Comparison of ENCODE assay signal across 20 mouse cellular contexts in genomic region chr11:77960898-77961297, GRCm38 (mm10). TPM values are rescaled to one million over a fixed set of nuclear protein-coding genes. Genes with fewer than 3 reads are reported as not detected.
DNase-seq lines count a peak whose midpoint lies in the region; ATAC-seq lines count a peak whose summit lies in the region.
"Had no signal": no experiment of that assay in that cellular context is flagged by ENCODE, and none has a peak within 500 bp of the region (broad histone marks: within the 10 kb centered on the region; RNA-seq: fewer than 3 reads in every experiment).

No protein-coding gene starts in this region.

- H3K4me3 ChIP-seq in hindbrain, embryonic 13.5 days, result no peak overlapping the region
- no peak overlapping the region for H3K4me3 ChIP-seq in hindbrain, embryonic 12.5 days
- no peak overlapping the region for H3K4me3 ChIP-seq in forebrain, embryonic 15.5 days
- H3K4me3 ChIP-seq: embryonic facial prominence, embryonic 12.5 days; heart, embryonic 12.5 days; kidney, embryonic 15.5 days; liver, embryonic 12.5 days had no signal

- no peaks in the 10 kb centered on the region for H3K9me3 ChIP-seq in hindbrain, embryonic 13.5 days
- H3K9me3 ChIP-seq in hindbrain, embryonic 12.5 days (replicated peaks), result no peaks in the 10 kb centered on the region
- no peaks in the 10 kb centered on the region for H3K9me3 ChIP-seq in forebrain, embryonic 15.5 days
- H3K9me3 ChIP-seq: embryonic facial prominence, embryonic 12.5 days; heart, embryonic 12.5 days; kidney, embryonic 15.5 days; liver, embryonic 12.5 days had no signal

- WGBS in hindbrain, embryonic 13.5 days, result 45% methylated on average over 5 of the region's 5 CpGs
- WGBS in hindbrain, embryonic 12.5 days, result 50% methylated on average over 5 of the region's 5 CpGs
- WGBS in forebrain, embryonic 15.5 days, result 50% methylated on average over 5 of the region's 5 CpGs

- H3K4me1 ChIP-seq in hindbrain, embryonic 13.5 days (replicated peaks), result peaks cover 65% of the 10 kb centered on the region
- peaks cover 44% of the 10 kb centered on the region for H3K4me1 ChIP-seq in hindbrain, embryonic 12.5 days
- H3K4me1 ChIP-seq in forebrain, embryonic 15.5 days, result peaks cover 75% of the 10 kb centered on the region

- peak; percentile 66 to 68 for DNase-seq in adrenal gland, adult (ENCODE audit: inconsistent age in 2 of 2, low spot score in 1 of 2)
- no peak for DNase-seq in adrenal gland, adult 8-10 months
- peak; percentile 37 for DNase-seq in 3T3-L1 (ENCODE audit: low read depth, low spot score)
- no peak for DNase-seq in embryo, embryonic 9.5 days (ENCODE audit: extremely low spot score)
- DNase-seq: cerebellum, adult 2 months; heart, postnatal 4 days; lung, embryonic 14.5 days; retina, postnatal 1 day had no signal

- peaks cover 73% of the 10 kb centered on the region for H3K27me3 ChIP-seq in hindbrain, embryonic 13.5 days
- H3K27me3 ChIP-seq in hindbrain, embryonic 12.5 days, result peaks cover 71% of the 10 kb centered on the region
- no peaks in the 10 kb centered on the region for H3K27me3 ChIP-seq in forebrain, embryonic 15.5 days

- no peaks in the 10 kb centered on the region for H3K36me3 ChIP-seq in hindbrain, embryonic 13.5 days
- no peaks in the 10 kb centered on the region for H3K36me3 ChIP-seq in hindbrain, embryonic 12.5 days
- peaks cover 6% of the 10 kb centered on the region; the same call in 1 of the 2 replicates for H3K36me3 ChIP-seq in forebrain, embryonic 15.5 days
- H3K36me3 ChIP-seq: embryonic facial prominence, embryonic 12.5 days; heart, embryonic 12.5 days; kidney, embryonic 15.5 days; liver, embryonic 12.5 days had no signal

- no peak overlapping the region for H3K9ac ChIP-seq in hindbrain, embryonic 13.5 days
- no peak overlapping the region for H3K9ac ChIP-seq in hindbrain, embryonic 12.5 days
- no peak overlapping the region for H3K9ac ChIP-seq in forebrain, embryonic 15.5 days (replicated peaks)
- H3K9ac ChIP-seq: embryonic facial prominence, embryonic 12.5 days; heart, embryonic 12.5 days; kidney, embryonic 15.5 days; liver, embryonic 12.5 days; lung, embryonic 14.5 days had no signal

- H3K27ac ChIP-seq in hindbrain, embryonic 13.5 days, result 0 out of 2 replicates have a peak overlapping the region, but pooled peaks have one; percentile 5
- no peak overlapping the region for H3K27ac ChIP-seq in hindbrain, embryonic 12.5 days
- H3K27ac ChIP-seq in forebrain, embryonic 15.5 days (replicated peaks), result peak overlapping the region; percentile 65
- H3K27ac ChIP-seq: embryonic facial prominence, embryonic 12.5 days; kidney, embryonic 15.5 days; liver, embryonic 12.5 days had no signal

- ATAC-seq in hindbrain, embryonic 13.5 days (ENCODE audit: low FRiP score), result no peak
- no peak for ATAC-seq in hindbrain, embryonic 12.5 days (ENCODE audit: low FRiP score)
- ATAC-seq in forebrain, embryonic 15.5 days (replicated peaks), result no peak
- ATAC-seq in monocyte, adult 5-6 weeks (replicated peaks; ENCODE audit: insufficient number of reproducible peaks, low FRiP score, low TSS enrichment, poor library complexity, severe bottlenecking), result no peak
- ATAC-seq: activated CD4-positive, CD25-positive, alpha-beta regulatory T cell, adult 4 months; inflammation-experienced regulatory T-cells, adult 6 months; liver, embryonic 12.5 days; Patski had no signal

- H3K4me2 ChIP-seq in hindbrain, embryonic 13.5 days, result no peak overlapping the region
- H3K4me2 ChIP-seq in hindbrain, embryonic 12.5 days (replicated peaks), result no peak overlapping the region
- no peak overlapping the region for H3K4me2 ChIP-seq in forebrain, embryonic 15.5 days (replicated peaks)
- H3K4me2 ChIP-seq: embryonic facial prominence, embryonic 12.5 days; heart, embryonic 12.5 days; kidney, embryonic 15.5 days; liver, embryonic 12.5 days; lung, embryonic 14.5 days had no signal

RNA-seq across cellular contexts. Expression of gene Phf12, which starts 21.7 kb away (rescaled TPM):
- total RNA-seq in adrenal gland, adult 8-10 months (2022), result 10 to 100 TPM; 50.6 to 78.2 (median 63.1) TPM
- polyA plus RNA-seq in hindbrain, embryonic 13.5 days (2015; fragmentation: Nextera tagmentation; extraction: Ambion mirVana), result 18.9 and 21.2 TPM in 2 replicates
- 30.6 and 30.7 TPM in 2 replicates for polyA plus RNA-seq in hindbrain, embryonic 12.5 days (2016; fragmentation: Nextera tagmentation; extraction: Ambion mirVana)
- 22.5 and 26.0 TPM in 2 replicates for polyA plus RNA-seq in forebrain, embryonic 15.5 days (2015; fragmentation: Nextera tagmentation; extraction: Ambion mirVana)
- total RNA-seq in monocyte, adult 5-6 weeks (2017), result 34.9 to 44.3 TPM (median 43.9 TPM) in 3 replicates

RNA-seq across cellular contexts. Expression of gene Sez6, which starts 30.3 kb away (rescaled TPM):
- total RNA-seq in adrenal gland, adult 8-10 months (2022), result 1 to 10 TPM; 3.1 to 6.8 (median 4.0) TPM
- polyA plus RNA-seq in hindbrain, embryonic 13.5 days (2015; fragmentation: Nextera tagmentation; extraction: Ambion mirVana), result 112 and 121 TPM in 2 replicates
- polyA plus RNA-seq in hindbrain, embryonic 12.5 days (2016; fragmentation: Nextera tagmentation; extraction: Ambion mirVana), result 47.3 and 48.7 TPM in 2 replicates
- 243 and 249 TPM in 2 replicates for polyA plus RNA-seq in forebrain, embryonic 15.5 days (2015; fragmentation: Nextera tagmentation; extraction: Ambion mirVana)
- total RNA-seq in monocyte, adult 5-6 weeks (2017), result not detected in 3 replicates
- total RNA-seq: common myeloid progenitor, adult 5-6 weeks had no signal
- polyA plus RNA-seq: Patski had no signal

Comparison
In these comparisons a context has a peak if more than half of its experiments do, and no peak if none do; other contexts are left out.
1. DNase-seq: peak in adrenal gland, adult (2 of 2) and 3T3-L1 (single experiment); none in adrenal gland, adult 8-10 months (single experiment) and embryo, embryonic 9.5 days (single experiment).